Mouse (Mus musculus) spleen, adult 2 months (tissue): Measurements from ENCODE around the gene Eif4enif1.

Experiments used
- CTCF ChIP-seq: fragments of 200-500 bp; IDR thresholded peaks from 2 replicates; pipeline ENCODE4 v1.5.1; 2011; ENCODE audit warnings: mild to moderate bottlenecking, inconsistent platforms; ENCODE audit not compliant: insufficient read depth, insufficient read length, insufficient replicate concordance; ENCODE audit errors: extremely low read depth
- POLR2A ChIP-seq: fragments of 200-500 bp; IDR thresholded peaks from 2 replicates; pipeline ENCODE4 v1.6.1; 2011; ENCODE audit warnings: low read depth, low read length, inconsistent platforms

- TF ChIP-seq CTCF: no peak
- TF ChIP-seq POLR2A: no peak
Observed at GRCm38 (mm10) chr11:3202781-3203441, 719 bp downstream of the Eif4enif1 start.
